Comparison of ENCODE assay signal across 8 mouse cellular contexts in genomic region chr6:30459811-30460749, GRCm38 (mm10). TPM values are rescaled to one million over a fixed set of nuclear protein-coding genes. Genes with fewer than 3 reads are reported as not detected.
A peak's percentile ranks its signal among the peaks of the same experiment; 100 is the strongest.
DNase-seq lines count a peak whose midpoint lies in the region; ATAC-seq lines count a peak whose summit lies in the region.

No protein-coding gene starts in this region.

- H3K9me3 ChIP-seq in embryonic facial prominence, embryonic 14.5 days (ENCODE audit: control insufficient read depth, low read length), result no peaks in the 10 kb centered on the region
- H3K9me3 ChIP-seq in heart, embryonic 10.5 days, result no peaks in the 10 kb centered on the region
- no peaks in the 10 kb centered on the region for H3K9me3 ChIP-seq in liver, embryonic 11.5 days (ENCODE audit: control insufficient read depth, low read length)

- peak overlapping the region; percentile 73 for H3K9ac ChIP-seq in embryonic facial prominence, embryonic 14.5 days (ENCODE audit: low read depth, low read length)
- H3K9ac ChIP-seq in liver, embryonic 11.5 days (ENCODE audit: low read depth, low read length), result peak overlapping the region; percentile 72

- ATAC-seq in embryonic facial prominence, embryonic 14.5 days (ENCODE audit: low read depth), result peak; percentile 20; the same call in 1 of the 2 replicates
- ATAC-seq in liver, embryonic 11.5 days (replicated peaks; ENCODE audit: low FRiP score), result peak; percentile 46
- ATAC-seq in monocyte, adult 5-6 weeks (replicated peaks; ENCODE audit: insufficient number of reproducible peaks, low FRiP score, low TSS enrichment, poor library complexity, severe bottlenecking), result peak; percentile 80

- peaks cover 31% of the 10 kb centered on the region for H3K4me1 ChIP-seq in embryonic facial prominence, embryonic 14.5 days (ENCODE audit: control insufficient read depth, insufficient read depth, low read length)
- H3K4me1 ChIP-seq in heart, embryonic 10.5 days, result peaks cover 64% of the 10 kb centered on the region
- peaks cover 35% of the 10 kb centered on the region for H3K4me1 ChIP-seq in liver, embryonic 11.5 days (replicated peaks; ENCODE audit: control insufficient read depth, insufficient read depth, low read length)

- 7% methylated on average over 40 of the region's 40 CpGs for WGBS in embryonic facial prominence, embryonic 14.5 days
- 8% methylated on average over 40 of the region's 40 CpGs for WGBS in heart, embryonic 10.5 days
- WGBS in liver, embryonic 11.5 days, result 8% methylated on average over 40 of the region's 40 CpGs

- H3K4me3 ChIP-seq in embryonic facial prominence, embryonic 14.5 days (ENCODE audit: low read depth, low read length), result peak overlapping the region; percentile 45
- H3K4me3 ChIP-seq in heart, embryonic 10.5 days, result peak overlapping the region; percentile 62
- H3K4me3 ChIP-seq in liver, embryonic 11.5 days (ENCODE audit: low read depth, low read length), result peak overlapping the region; percentile 54

- H3K4me2 ChIP-seq in embryonic facial prominence, embryonic 14.5 days (ENCODE audit: low read depth, low read length), result peak overlapping the region; percentile 72
- H3K4me2 ChIP-seq in liver, embryonic 11.5 days, result peak overlapping the region; percentile 82

- no peaks in the 10 kb centered on the region for H3K27me3 ChIP-seq in embryonic facial prominence, embryonic 14.5 days (replicated peaks; ENCODE audit: control insufficient read depth, insufficient read depth, low read length)
- no peaks in the 10 kb centered on the region for H3K27me3 ChIP-seq in heart, embryonic 10.5 days (ENCODE audit: insufficient read depth, poor library complexity, severe bottlenecking)
- H3K27me3 ChIP-seq in liver, embryonic 11.5 days (replicated peaks; ENCODE audit: control insufficient read depth, insufficient read depth, low read length), result no peaks in the 10 kb centered on the region; the same call in 1 of the 2 replicates

- H3K36me3 ChIP-seq in embryonic facial prominence, embryonic 14.5 days (ENCODE audit: control insufficient read depth, insufficient read depth, low read length), result peaks cover 8% of the 10 kb centered on the region
- H3K36me3 ChIP-seq in heart, embryonic 10.5 days, result peaks cover 10% of the 10 kb centered on the region
- peaks cover 4% of the 10 kb centered on the region; the same call in 1 of the 2 replicates for H3K36me3 ChIP-seq in liver, embryonic 11.5 days (ENCODE audit: control insufficient read depth, insufficient read depth, low read length)

- peak overlapping the region; percentile 96 for H3K27ac ChIP-seq in embryonic facial prominence, embryonic 14.5 days (replicated peaks; ENCODE audit: low read depth, low read length)
- H3K27ac ChIP-seq in heart, embryonic 10.5 days, result peak overlapping the region; percentile 94
- H3K27ac ChIP-seq in liver, embryonic 11.5 days (ENCODE audit: low read depth, low read length), result peak overlapping the region; percentile 86

- DNase-seq in left cerebral cortex, adult 18-20 months (ENCODE audit: low spot score in 2 of 2), result peak; percentile 75 to 81
- DNase-seq in left cerebral cortex, adult 11 months (ENCODE audit: low spot score), result no peak
- peak; percentile 84 for DNase-seq in embryonic facial prominence, embryonic 14.5 days (ENCODE audit: low spot score)
- DNase-seq in heart, embryonic 10.5 days (ENCODE audit: low spot score), result peak; percentile 90
- DNase-seq in kidney, adult 9 months, result peak; percentile 72
- peak; percentile 84 for DNase-seq in liver, embryonic 11.5 days (ENCODE audit: low spot score)
- peak; percentile 56 to 66 for DNase-seq in spleen, postnatal 36 days (ENCODE audit: low spot score in 2 of 2)

RNA-seq across cellular contexts. Expression of gene Tmem209, which starts 49.5 kb away (rescaled TPM):
- total RNA-seq in left cerebral cortex, adult 18-20 months (2021), result 10 to 100 TPM; 21.7 to 24.8 TPM
- polyA plus RNA-seq in embryonic facial prominence, embryonic 14.5 days (2014; fragmentation: Nextera tagmentation; extraction: Ambion mirVana), result 31.0 and 36.9 TPM in 2 replicates
- polyA plus RNA-seq in heart, embryonic 10.5 days (2016; fragmentation: Nextera tagmentation; extraction: Ambion mirVana), result 38.2 and 41.1 TPM in 2 replicates
- polyA plus RNA-seq in liver, embryonic 11.5 days (2014; fragmentation: Nextera tagmentation; extraction: Ambion mirVana), result 44.2 and 49.2 TPM in 2 replicates
- total RNA-seq in monocyte, adult 5-6 weeks (2017), result 17.6 to 26.6 TPM (median 17.8 TPM) in 3 replicates

RNA-seq across cellular contexts. Expression of gene Ssmem1, which starts 49.6 kb away (rescaled TPM):
- total RNA-seq in left cerebral cortex, adult 18-20 months (2021), result under 1 TPM; 0.52 to 0.74 TPM
- 0.51 TPM in 1 of 2 replicates, not detected in the other for polyA plus RNA-seq in embryonic facial prominence, embryonic 14.5 days (2014; fragmentation: Nextera tagmentation; extraction: Ambion mirVana)
- polyA plus RNA-seq in heart, embryonic 10.5 days (2016; fragmentation: Nextera tagmentation; extraction: Ambion mirVana), result 0.16 TPM in 1 of 2 replicates, not detected in the other
- polyA plus RNA-seq in liver, embryonic 11.5 days (2014; fragmentation: Nextera tagmentation; extraction: Ambion mirVana), result 0.18 TPM in 1 of 2 replicates, not detected in the other
- not detected in 3 replicates for total RNA-seq in monocyte, adult 5-6 weeks (2017)

RNA-seq across cellular contexts. Expression of gene Klhdc10, which starts 58.4 kb away (rescaled TPM):
- 100 to 1,000 TPM in 1 of 2 experiments, 10 to 100 TPM in 1; 89.0 to 104 TPM for total RNA-seq in left cerebral cortex, adult 18-20 months (2021)
- 43.7 and 44.7 TPM in 2 replicates for polyA plus RNA-seq in embryonic facial prominence, embryonic 14.5 days (2014; fragmentation: Nextera tagmentation; extraction: Ambion mirVana)
- 30.9 and 33.8 TPM in 2 replicates for polyA plus RNA-seq in heart, embryonic 10.5 days (2016; fragmentation: Nextera tagmentation; extraction: Ambion mirVana)
- polyA plus RNA-seq in liver, embryonic 11.5 days (2014; fragmentation: Nextera tagmentation; extraction: Ambion mirVana), result 19.2 and 20.8 TPM in 2 replicates
- 18.1 to 20.3 TPM (median 19.7 TPM) in 3 replicates for total RNA-seq in monocyte, adult 5-6 weeks (2017)

Comparison
In these comparisons a context has a peak if more than half of its experiments do, and no peak if none do; other contexts are left out.
1. ATAC-seq: peak in every context shown above with its lines; median percentile 80 in monocyte, adult 5-6 weeks; 46 in liver, embryonic 11.5 days; 20 in embryonic facial prominence, embryonic 14.5 days.